Mouse (Mus musculus): ENCODE measurements around the gene Spa17. TPM values are rescaled to one million over a fixed set of nuclear protein-coding genes. Genes with fewer than 3 reads are reported as not detected.
A peak's percentile ranks its signal among the peaks of the same experiment; 100 is the strongest.

Spa17 gene
- polyA plus RNA-seq, 1 experiment from 2014 or later, result 7.3 TPM

DNA sequence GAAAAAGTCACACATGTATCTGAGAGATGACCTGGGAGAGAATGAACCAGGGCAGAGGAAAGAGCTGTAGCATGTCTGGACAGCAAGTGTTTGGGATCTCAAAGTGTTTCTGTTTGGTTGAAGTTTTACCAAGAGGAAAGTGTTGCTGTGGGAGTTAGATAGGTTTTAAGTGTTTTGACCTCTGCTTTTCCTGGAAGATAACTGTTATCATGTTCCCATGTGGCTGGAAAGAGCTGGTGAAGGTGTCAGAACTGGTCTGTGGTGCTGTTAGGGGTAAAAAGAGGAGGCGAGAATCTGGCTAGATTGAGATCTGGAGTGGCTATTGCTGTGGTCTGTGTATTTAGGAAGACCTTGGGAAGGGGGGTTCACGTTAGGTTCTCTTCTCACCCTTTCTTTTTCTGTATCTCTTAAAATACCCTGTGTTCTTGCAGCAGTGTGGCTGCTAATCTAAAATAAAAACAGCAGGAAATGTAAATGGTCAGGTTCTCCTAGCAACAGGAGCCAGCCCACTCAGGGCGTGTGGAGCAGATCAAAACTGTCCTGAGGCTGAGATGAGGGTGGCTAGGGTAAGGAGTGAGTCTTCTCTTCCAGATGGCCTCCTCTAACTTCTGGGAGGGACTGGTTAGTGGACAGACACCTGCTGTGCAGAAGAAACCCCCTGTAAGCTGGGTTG, 41.2 kb downstream of the Spa17 start:
- no peak overlapping the region for H3K27ac ChIP-seq (replicated peaks in 1 of 2; ENCODE audit: control insufficient read depth in 1 of 2, insufficient read depth in 1 of 2, low read depth in 2 of 2, low read length in 2 of 2)
- no peaks in the 10 kb centered on the region for H3K27me3 ChIP-seq (ENCODE audit: control insufficient read depth, insufficient read depth, low read length)
- H3K36me3 ChIP-seq (ENCODE audit: control insufficient read depth, insufficient read depth, low read length), result no peaks in the 10 kb centered on the region
- H3K4me2 ChIP-seq (ENCODE audit: low read length), result no peak overlapping the region
- 9% methylated on average over 3 of the region's 3 CpGs for WGBS
- no peak for ATAC-seq (ENCODE audit: insufficient number of reproducible peaks, insufficient read depth, low FRiP score, low read depth)
- H3K9me3 ChIP-seq (ENCODE audit: control insufficient read depth, low read length), result no peaks in the 10 kb centered on the region
- H3K9ac ChIP-seq (ENCODE audit: low read length), result no peak overlapping the region
- no peak overlapping the region for H3K4me3 ChIP-seq (ENCODE audit: control insufficient read depth in 1 of 2, insufficient read depth in 1 of 2, low read depth in 1 of 2, low read length in 2 of 2)
- peaks cover 13 to 20% of the 10 kb centered on the region in 2 experiments for H3K4me1 ChIP-seq (ENCODE audit: control insufficient read depth in 2 of 2, insufficient read depth in 2 of 2, low read length in 2 of 2)

DNA sequence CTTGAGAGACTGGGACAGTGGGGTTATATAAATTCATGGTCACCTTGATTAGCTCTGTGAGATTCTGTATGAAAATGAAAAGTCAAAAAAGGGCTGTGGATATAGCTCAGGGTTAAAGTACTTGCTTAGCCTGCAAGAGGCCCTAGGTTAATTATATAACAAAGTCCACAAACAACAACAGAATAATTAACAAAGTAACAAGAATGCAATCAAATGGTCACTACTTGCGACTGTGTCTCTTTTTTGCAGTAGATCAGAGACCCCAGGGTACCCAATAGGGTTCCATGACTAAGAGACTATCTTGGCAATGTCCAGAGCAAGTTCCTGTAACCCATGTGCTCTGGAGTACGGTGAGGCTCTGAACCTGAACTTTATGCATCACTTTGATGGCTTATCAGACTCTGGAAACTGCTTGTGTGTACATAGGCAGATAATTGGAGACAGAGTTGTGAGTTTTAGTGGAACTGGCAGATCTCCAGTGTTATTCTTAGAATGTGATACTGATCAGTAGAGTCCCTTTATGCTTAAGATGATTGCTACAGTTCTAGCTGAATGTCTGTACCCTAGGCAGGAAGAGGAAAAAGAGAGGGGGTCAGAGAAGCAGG, 44.2 kb downstream of the Spa17 start:
- Histone ChIP-seq H3K4me1 (ENCODE audit: control insufficient read depth in 2 of 2, insufficient read depth in 2 of 2, low read length in 2 of 2) (peaks cover 13 to 20% of the 10 kb centered on the region in 2 experiments), H3K9ac (ENCODE audit: low read length) (no peak overlapping the region), H3K27me3 (ENCODE audit: control insufficient read depth, insufficient read depth, low read length) (no peaks in the 10 kb centered on the region), H3K27ac (replicated peaks in 1 of 2; ENCODE audit: control insufficient read depth in 1 of 2, insufficient read depth in 1 of 2, low read depth in 2 of 2, low read length in 2 of 2) (no peak overlapping the region), H3K9me3 (ENCODE audit: control insufficient read depth, low read length) (no peaks in the 10 kb centered on the region), H3K36me3 (ENCODE audit: control insufficient read depth, insufficient read depth, low read length) (no peaks in the 10 kb centered on the region), H3K4me2 (ENCODE audit: low read length) (no peak overlapping the region), H3K4me3 (ENCODE audit: control insufficient read depth in 1 of 2, insufficient read depth in 1 of 2, low read depth in 1 of 2, low read length in 2 of 2) (no peak overlapping the region)
- WGBS, result 74% methylated on average over 2 of the region's 2 CpGs
- ATAC-seq (ENCODE audit: insufficient number of reproducible peaks, insufficient read depth, low FRiP score, low read depth), result no peak

DNA sequence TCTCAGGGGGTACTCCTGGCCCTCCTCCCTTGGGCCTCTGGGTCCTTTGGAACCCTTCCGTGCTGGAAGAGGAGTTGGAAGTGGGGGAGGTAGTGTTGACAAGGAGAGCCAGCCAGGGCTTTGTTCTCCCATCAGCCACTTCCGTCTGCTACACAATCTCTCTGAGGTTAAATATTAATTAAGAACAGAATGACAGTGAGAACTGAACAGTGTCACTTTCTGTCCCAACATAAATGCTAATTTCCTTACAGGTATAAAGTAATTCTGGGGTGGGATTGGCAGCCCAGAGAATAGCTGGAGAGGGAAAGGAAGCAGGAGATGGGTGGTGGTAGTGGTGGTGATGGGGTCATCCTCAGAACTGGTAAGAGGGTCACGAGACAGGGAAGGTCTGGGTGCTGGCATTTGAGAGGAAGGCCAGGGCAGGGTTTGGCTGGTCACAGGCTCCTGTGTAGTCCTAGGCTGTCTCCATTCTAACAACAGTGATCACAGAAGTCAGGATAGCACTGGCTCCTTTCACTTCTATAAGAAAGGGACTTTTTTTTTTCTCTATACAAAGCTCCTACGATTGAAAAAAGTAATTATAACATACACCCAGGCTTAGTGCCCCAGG, 44.8 kb downstream of the Spa17 start:
- H3K4me1 ChIP-seq (ENCODE audit: control insufficient read depth in 2 of 2, insufficient read depth in 2 of 2, low read length in 2 of 2), result peaks cover 13 to 20% of the 10 kb centered on the region in 2 experiments
- H3K9ac ChIP-seq (ENCODE audit: low read length), result no peak overlapping the region
- H3K9me3 ChIP-seq (ENCODE audit: control insufficient read depth, low read length), result no peaks in the 10 kb centered on the region
- H3K4me3 ChIP-seq (ENCODE audit: control insufficient read depth in 1 of 2, insufficient read depth in 1 of 2, low read depth in 1 of 2, low read length in 2 of 2), result no peak overlapping the region
- WGBS, result 36% methylated on average over 4 of the region's 4 CpGs
- H3K36me3 ChIP-seq (ENCODE audit: control insufficient read depth, insufficient read depth, low read length), result no peaks in the 10 kb centered on the region
- H3K27me3 ChIP-seq (ENCODE audit: control insufficient read depth, insufficient read depth, low read length), result no peaks in the 10 kb centered on the region
- no peak overlapping the region for H3K27ac ChIP-seq (replicated peaks in 1 of 2; ENCODE audit: control insufficient read depth in 1 of 2, insufficient read depth in 1 of 2, low read depth in 2 of 2, low read length in 2 of 2)
- H3K4me2 ChIP-seq (ENCODE audit: low read length), result peak overlapping the region; percentile 58
- no peak for ATAC-seq (ENCODE audit: insufficient number of reproducible peaks, insufficient read depth, low FRiP score, low read depth)

DNA sequence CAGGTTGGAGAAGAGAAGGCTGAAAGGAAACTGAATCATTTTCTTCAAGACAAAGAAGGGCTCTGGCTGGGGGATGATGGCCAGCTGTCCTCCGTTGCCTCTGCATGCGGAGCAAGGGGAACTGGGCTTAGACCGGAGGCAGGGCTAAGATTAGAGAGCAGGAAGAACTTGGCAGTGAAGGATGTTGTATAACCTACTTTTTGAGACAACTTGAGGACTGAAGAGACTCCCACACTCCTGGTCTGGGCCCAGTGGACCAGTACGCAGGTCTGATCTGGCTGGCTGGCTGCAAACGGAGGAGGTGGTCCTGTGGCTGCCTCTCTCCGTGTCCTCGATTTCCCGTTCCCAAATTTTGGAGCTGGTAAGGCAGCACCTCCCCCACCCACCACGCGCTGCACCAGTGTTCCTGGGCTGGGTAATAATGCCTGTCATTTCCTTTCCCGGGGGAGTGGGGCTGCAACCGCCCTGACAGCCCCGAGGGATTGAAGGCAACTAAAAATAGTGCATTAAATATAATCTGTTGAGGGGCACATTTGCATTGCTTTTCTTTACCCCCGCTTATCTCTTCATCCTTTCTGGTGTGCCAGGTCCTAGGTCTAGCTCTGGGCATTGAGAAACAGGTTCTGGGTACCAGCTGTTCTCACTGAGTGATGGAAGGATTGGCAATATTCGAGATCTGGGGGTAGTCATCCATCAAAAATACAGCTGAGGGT, 45.5 kb downstream of the Spa17 start:
- ATAC-seq (ENCODE audit: insufficient number of reproducible peaks, insufficient read depth, low FRiP score, low read depth), result no peak
- H3K4me1 ChIP-seq (ENCODE audit: control insufficient read depth in 2 of 2, insufficient read depth in 2 of 2, low read length in 2 of 2), result peaks cover 13 to 20% of the 10 kb centered on the region in 2 experiments
- H3K36me3 ChIP-seq (ENCODE audit: control insufficient read depth, insufficient read depth, low read length), result no peaks in the 10 kb centered on the region
- H3K4me2 ChIP-seq (ENCODE audit: low read length), result peak overlapping the region; percentile 58
- no peak overlapping the region for H3K27ac ChIP-seq (replicated peaks in 1 of 2; ENCODE audit: control insufficient read depth in 1 of 2, insufficient read depth in 1 of 2, low read depth in 2 of 2, low read length in 2 of 2)
- H3K9ac ChIP-seq (ENCODE audit: low read length), result 0 out of 2 replicates have a peak overlapping the region, but pooled peaks have one; percentile 11
- no peaks in the 10 kb centered on the region for H3K27me3 ChIP-seq (ENCODE audit: control insufficient read depth, insufficient read depth, low read length)
- no peaks in the 10 kb centered on the region for H3K9me3 ChIP-seq (ENCODE audit: control insufficient read depth, low read length)
- peak overlapping the region in 1 of 2 experiments; percentile 9; a peak in 2 of 4 replicates for H3K4me3 ChIP-seq (ENCODE audit: control insufficient read depth in 1 of 2, insufficient read depth in 1 of 2, low read depth in 1 of 2, low read length in 2 of 2)
- WGBS, result 23% methylated on average over 15 of the region's 15 CpGs

DNA sequence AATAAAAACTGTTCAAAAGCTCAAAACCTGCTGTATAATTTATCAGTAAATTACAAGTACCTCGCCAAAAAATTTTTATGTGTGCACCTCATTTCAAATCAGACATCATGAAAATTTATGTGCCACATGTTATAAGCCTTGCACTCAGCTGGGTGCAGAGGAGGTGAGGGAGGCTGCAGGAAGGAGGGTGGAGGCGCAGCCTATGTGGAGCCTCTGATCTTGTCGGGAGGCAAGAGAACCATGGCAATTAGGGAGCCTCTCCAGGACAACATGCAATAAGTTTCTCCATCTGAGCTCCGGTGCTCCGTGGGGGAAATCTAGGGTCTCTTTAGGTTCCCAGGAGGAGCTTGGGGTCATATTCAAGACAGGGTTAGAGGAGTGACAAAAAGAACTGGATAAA, 46.1 kb downstream of the Spa17 start:
- Histone ChIP-seq H3K36me3 (ENCODE audit: control insufficient read depth, insufficient read depth, low read length) (no peaks in the 10 kb centered on the region), H3K4me1 (ENCODE audit: control insufficient read depth in 2 of 2, insufficient read depth in 2 of 2, low read length in 2 of 2) (peaks cover 11 to 20% of the 10 kb centered on the region in 2 experiments), H3K27me3 (ENCODE audit: control insufficient read depth, insufficient read depth, low read length) (no peaks in the 10 kb centered on the region), H3K9me3 (ENCODE audit: control insufficient read depth, low read length) (no peaks in the 10 kb centered on the region), H3K9ac (ENCODE audit: low read length) (no peak overlapping the region), H3K27ac (replicated peaks in 1 of 2; ENCODE audit: control insufficient read depth in 1 of 2, insufficient read depth in 1 of 2, low read depth in 2 of 2, low read length in 2 of 2) (no peak overlapping the region), H3K4me3 (ENCODE audit: control insufficient read depth in 1 of 2, insufficient read depth in 1 of 2, low read depth in 1 of 2, low read length in 2 of 2) (no peak overlapping the region), H3K4me2 (ENCODE audit: low read length) (peak overlapping the region; percentile 58)
- no peak for ATAC-seq (ENCODE audit: insufficient number of reproducible peaks, insufficient read depth, low FRiP score, low read depth)
- WGBS, result 54% methylated on average over 5 of the region's 5 CpGs

DNA sequence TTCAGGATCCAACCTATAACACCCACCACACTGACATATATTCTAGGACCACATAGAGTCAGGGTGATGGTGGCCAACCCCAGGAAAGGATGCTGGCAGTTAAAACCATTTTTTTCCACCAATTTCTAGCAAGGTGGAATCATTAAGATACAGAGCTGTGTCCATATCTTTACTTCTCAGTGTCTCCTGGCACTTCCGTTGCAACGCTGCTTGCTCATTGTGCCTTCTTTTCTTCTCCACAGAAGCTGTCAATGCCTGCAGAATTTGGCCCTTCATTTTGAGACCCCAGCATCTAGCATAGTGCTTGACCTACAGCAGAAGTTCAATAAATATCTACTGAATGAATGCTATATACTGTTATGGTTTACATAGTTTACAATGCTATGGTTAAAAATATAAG, 46.5 kb downstream of the Spa17 start:
- no peaks in the 10 kb centered on the region for H3K36me3 ChIP-seq (ENCODE audit: control insufficient read depth, insufficient read depth, low read length)
- no peaks in the 10 kb centered on the region for H3K9me3 ChIP-seq (ENCODE audit: control insufficient read depth, low read length)
- ATAC-seq (ENCODE audit: insufficient number of reproducible peaks, insufficient read depth, low FRiP score, low read depth), result no peak
- no peak overlapping the region for H3K4me2 ChIP-seq (ENCODE audit: low read length)
- peaks cover 11 to 17% of the 10 kb centered on the region in 2 experiments for H3K4me1 ChIP-seq (ENCODE audit: control insufficient read depth in 2 of 2, insufficient read depth in 2 of 2, low read length in 2 of 2)
- no peak overlapping the region for H3K4me3 ChIP-seq (ENCODE audit: control insufficient read depth in 1 of 2, insufficient read depth in 1 of 2, low read depth in 1 of 2, low read length in 2 of 2)
- no peak overlapping the region for H3K9ac ChIP-seq (ENCODE audit: low read length)
- 83% methylated on average over 2 of the region's 2 CpGs for WGBS
- H3K27me3 ChIP-seq (ENCODE audit: control insufficient read depth, insufficient read depth, low read length), result no peaks in the 10 kb centered on the region
- H3K27ac ChIP-seq (replicated peaks in 1 of 2; ENCODE audit: control insufficient read depth in 1 of 2, insufficient read depth in 1 of 2, low read depth in 2 of 2, low read length in 2 of 2), result no peak overlapping the region

DNA sequence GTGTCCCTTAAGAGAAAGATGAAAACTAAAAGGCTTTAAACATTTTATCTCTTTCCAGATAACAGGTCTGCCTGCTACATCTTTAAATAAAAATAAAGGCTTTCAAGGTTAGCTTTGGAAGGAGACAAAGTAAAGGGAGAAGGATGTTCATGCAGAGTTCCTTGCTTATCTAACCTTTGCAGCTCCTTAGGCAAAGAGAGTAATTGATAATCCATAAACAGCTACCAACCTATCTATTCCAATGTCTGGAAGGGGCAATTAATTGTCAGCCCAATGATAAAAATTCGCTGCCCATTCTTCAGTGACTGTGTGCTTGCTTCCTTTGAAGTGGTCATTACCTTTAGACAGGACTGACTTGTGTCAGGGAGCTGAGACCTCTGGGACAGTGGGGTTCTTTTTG, 49.7 kb downstream of the Spa17 start:
- Histone ChIP-seq H3K27ac (replicated peaks in 1 of 2; ENCODE audit: control insufficient read depth in 1 of 2, insufficient read depth in 1 of 2, low read depth in 2 of 2, low read length in 2 of 2) (no peak overlapping the region), H3K4me1 (ENCODE audit: control insufficient read depth in 2 of 2, insufficient read depth in 2 of 2, low read length in 2 of 2) (peaks cover 11 to 13% of the 10 kb centered on the region in 2 experiments), H3K4me3 (ENCODE audit: control insufficient read depth in 1 of 2, insufficient read depth in 1 of 2, low read depth in 1 of 2, low read length in 2 of 2) (no peak overlapping the region), H3K36me3 (ENCODE audit: control insufficient read depth, insufficient read depth, low read length) (no peaks in the 10 kb centered on the region), H3K27me3 (ENCODE audit: control insufficient read depth, insufficient read depth, low read length) (no peaks in the 10 kb centered on the region), H3K4me2 (ENCODE audit: low read length) (no peak overlapping the region), H3K9me3 (ENCODE audit: control insufficient read depth, low read length) (no peaks in the 10 kb centered on the region), H3K9ac (ENCODE audit: low read length) (no peak overlapping the region)
- 37% methylated on average over 1 of the region's 1 CpGs for WGBS
- ATAC-seq (ENCODE audit: insufficient number of reproducible peaks, insufficient read depth, low FRiP score, low read depth), result no peak
